Mouse (Mus musculus): ENCODE data around the gene Rbm20.

DNA sequence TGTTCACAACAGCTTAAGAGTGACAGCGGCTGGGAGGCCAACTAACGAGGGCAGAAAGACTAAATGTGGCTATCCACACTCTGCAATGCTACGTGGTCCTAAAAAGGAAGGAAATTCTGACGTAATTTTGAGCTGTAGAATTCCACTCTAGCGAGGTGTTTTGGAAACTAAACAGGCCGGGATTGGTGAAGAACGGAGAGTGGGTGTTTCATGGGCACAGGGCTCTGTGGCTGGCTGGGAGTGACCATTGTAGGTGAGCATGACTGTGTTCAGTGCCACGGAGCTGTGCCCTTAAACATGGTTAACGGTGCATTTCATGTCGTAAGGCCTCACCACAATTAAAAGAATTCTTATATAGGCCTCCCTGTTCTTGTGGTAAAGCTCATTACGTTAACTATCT is 139.1 kb downstream of the Rbm20 start:
- TF ChIP-seq POLR2A (IDR thresholded peaks at IDR 0.05; ENCODE audit: borderline replicate concordance, insufficient read depth, low read length) (no peak), CTCF (IDR thresholded peaks at IDR 0.05; ENCODE audit: borderline replicate concordance, insufficient read depth, low read depth, low read length) (no peak)
